In genomic region chr13:32298456-32298855, GRCm38 (mm10) we compare ENCODE assay signal across 19 mouse cellular contexts. TPM values are rescaled to one million over a fixed set of nuclear protein-coding genes. Genes with fewer than 3 reads are reported as not detected.
A peak's percentile ranks its signal among the peaks of the same experiment; 100 is the strongest.
DNase-seq lines count a peak whose midpoint lies in the region; ATAC-seq and TF ChIP-seq lines count a peak whose summit lies in the region.
"Had no signal": no experiment of that assay in that cellular context is flagged by ENCODE, and none has a peak within 500 bp of the region (broad histone marks: within the 10 kb centered on the region; RNA-seq: fewer than 3 reads in every experiment).

No protein-coding gene starts in this region.

- TF ChIP-seq POLR2A in brain, embryonic 14.5 days (IDR thresholded peaks at IDR 0.05; ENCODE audit: borderline replicate concordance, extremely low read depth, insufficient read depth, insufficient read length, poor library complexity, severe bottlenecking) = no peak

- peak; percentile 31; the same call in 1 of the 2 replicates for ATAC-seq in frontal cortex, adult (ENCODE audit: low TSS enrichment)
- ATAC-seq: forebrain, embryonic 16.5 days; hindbrain, embryonic 16.5 days; inflammation-experienced regulatory T-cells, adult 6 months; intestine, postnatal 0 days had no signal

- DNase-seq in frontal cortex, postnatal 25 days (ENCODE audit: low spot score in 2 of 2) = no peak
- peak; percentile 88 for DNase-seq in 3T3-L1 (ENCODE audit: low read depth, low spot score)
- DNase-seq in Muller cell, postnatal 12 days (ENCODE audit: inconsistent ontology term) = peak; percentile 93
- peak; percentile 12 for DNase-seq in brain, embryonic 14.5 days (ENCODE audit: low read depth)
- DNase-seq in layer of hippocampus, postnatal 10 days (ENCODE audit: low spot score in 2 of 2) = no peak
- DNase-seq in adrenal gland, postnatal 25 days = no peak
- DNase-seq in kidney, adult 8-10 months = no peak
- DNase-seq: adrenal gland, postnatal 10 days; cerebellum, adult 2 months; cerebellum, postnatal 10 days; embryo, embryonic 11 days; heart, adult 18-20 months; heart, postnatal 10 days; heart, postnatal 4 days had no signal

- TF ChIP-seq CTCF in brain, embryonic 14.5 days (IDR thresholded peaks at IDR 0.05; ENCODE audit: borderline replicate concordance, extremely low read depth, insufficient read depth, insufficient read length) = no peak

RNA-seq across cellular contexts. Expression of gene Gmds, which starts 40.1 kb away (rescaled TPM):
- polyA plus RNA-seq in brain, embryonic 14.5 days (2012; rRNA removed) = 19.8 and 21.1 TPM in 2 replicates
- total RNA-seq in layer of hippocampus, postnatal 10 days (2021) = 10 to 100 TPM; 19.4 to 21.1 TPM
- 4.9 and 5.8 TPM in 2 replicates for total RNA-seq in adrenal gland, postnatal 25 days (2021)

Comparison
In these comparisons a context has a peak if more than half of its experiments do, and no peak if none do; other contexts are left out.
1. DNase-seq: peak in 3T3-L1 (single experiment), Muller cell, postnatal 12 days (single experiment) and brain, embryonic 14.5 days (single experiment); none in frontal cortex, postnatal 25 days (0 of 2), layer of hippocampus, postnatal 10 days (0 of 2), adrenal gland, postnatal 25 days (single experiment) and kidney, adult 8-10 months (0 of 2).